Mouse (Mus musculus) cerebellum, postnatal 25 days (tissue): ENCODE measurements at regions not wholly inside any gene's neighbourhood (a gene's known extent, or its start where the extent isn't known, plus 50 kb on each side); places are given as distances from the start of the nearest gene placed in this dataset.

ENCODE experiments used
- DNase-seq, 2 experiments: peaks; one replicate each; pipeline ENCODE4 v3.0.0; 2021; ENCODE audit warnings: mixed read lengths in 2 of 2

GRCm38 (mm10) chr3:41353021-41353420, 202.5 kb upstream of the Jade1 start:
- no peak for DNase-seq

DNA sequence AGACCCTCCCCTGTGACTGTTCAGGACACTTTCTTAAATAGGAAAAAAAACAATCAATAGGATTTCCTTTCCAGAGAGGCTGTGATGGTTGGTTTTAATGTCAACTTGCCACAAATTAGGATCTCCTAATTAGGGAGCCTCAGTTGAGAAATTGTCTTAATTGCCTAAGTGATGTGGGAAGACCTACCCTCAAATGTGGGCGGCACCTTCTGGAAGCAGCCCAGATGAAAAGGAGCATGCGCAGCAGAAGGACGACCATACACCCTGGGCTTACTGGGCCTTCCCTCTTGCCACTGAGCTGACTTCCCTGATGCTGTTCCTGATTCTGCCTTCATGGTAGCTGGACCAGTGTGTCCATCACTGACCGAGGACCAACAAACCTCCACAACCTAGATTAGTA, 203.7 kb upstream of the Jade1 start:
- DNase-seq, result no peak

- DNase-seq, result no peak
These were observed 204.3 kb upstream of the Jade1 start for GRCm38 (mm10) chr3:41351091-41351685.

DNA sequence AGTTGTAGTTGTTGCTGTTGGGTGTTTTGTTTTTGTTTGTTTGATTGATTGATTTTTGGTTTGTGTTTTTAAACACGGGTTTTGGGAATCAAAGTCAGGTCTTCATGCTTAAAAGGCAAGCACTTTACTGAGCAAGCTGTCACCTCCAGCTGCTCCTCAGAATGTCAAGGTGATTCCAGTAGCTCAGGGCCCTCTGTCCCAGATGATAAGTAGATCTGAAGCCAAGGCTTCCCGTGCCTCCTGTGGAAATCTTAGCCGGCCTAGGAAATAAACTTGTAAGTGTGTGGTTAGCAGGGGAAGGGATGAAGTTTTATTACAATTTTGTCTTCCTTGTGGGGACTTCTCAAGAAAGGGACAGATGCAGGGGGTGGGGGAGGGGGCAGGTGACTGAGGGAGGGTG, 205.2 kb upstream of the Jade1 start:
- no peak for DNase-seq

DNA sequence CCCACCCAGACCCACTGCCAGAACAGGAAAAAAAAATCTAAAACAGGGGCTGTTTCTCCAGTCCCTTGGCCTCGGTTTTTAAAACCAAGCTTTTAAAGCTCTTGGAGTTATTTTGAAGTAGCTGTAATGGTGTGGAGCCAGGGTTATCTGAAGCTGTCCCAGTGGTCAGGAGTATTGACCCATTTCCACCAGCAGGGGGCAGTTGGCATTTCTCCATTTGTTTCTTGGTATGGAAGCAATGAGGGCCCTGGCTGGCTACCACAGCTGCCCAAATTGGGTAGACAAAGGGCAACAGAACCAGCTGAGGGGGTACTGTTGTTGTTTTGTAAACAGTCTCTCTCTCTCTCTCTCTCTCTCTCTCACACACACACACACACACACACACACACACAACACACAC, 206.7 kb upstream of the Jade1 start:
- DNase-seq, result peak in 1 of 2 experiments; percentile 40

- DNase-seq, result no peak
These were observed 208.7 kb upstream of the Jade1 start for GRCm38 (mm10) chr3:41346863-41347262.

DNA sequence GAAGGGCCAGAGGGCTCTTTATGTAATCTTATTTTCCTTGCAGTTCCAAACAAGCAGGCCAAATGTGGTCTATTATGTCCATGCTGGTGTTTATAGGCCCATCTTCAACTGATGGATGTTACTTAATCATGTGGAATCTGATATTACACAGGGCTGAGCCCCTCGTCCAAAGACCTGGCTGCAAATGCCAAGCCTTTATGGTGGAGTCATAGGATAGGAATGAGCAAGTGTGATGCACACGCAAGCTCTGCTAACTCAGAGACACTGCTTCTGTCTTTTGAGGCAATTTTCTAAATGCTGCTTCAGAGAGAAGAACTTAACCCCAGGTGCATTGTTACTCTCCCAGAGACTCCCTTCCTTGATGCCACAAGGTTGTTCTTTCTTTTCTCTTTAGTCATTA, 212.1 kb upstream of the Jade1 start:
- DNase-seq, result no peak

DNA sequence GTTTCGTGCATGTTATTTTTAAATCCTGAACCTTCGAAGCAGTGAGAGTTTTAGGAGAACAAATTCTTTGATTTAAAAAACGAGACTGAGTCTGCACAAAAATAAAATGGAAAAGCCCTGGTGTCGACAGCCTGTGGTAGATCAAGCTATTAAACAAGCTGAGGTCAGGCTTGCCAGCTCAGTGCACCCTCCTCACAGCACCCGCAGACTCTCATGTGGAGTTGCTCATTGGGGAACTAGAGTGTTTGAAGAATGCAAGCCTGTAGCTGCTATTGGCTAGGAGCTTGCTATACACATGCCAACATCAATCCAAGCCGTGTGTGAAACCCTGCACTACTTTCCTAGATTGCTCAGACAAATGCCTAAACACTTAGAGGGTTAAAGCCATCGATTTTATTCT, 223.1 kb upstream of the Jade1 start:
- no peak for DNase-seq

GRCm38 (mm10) chr3:41330356-41330755, 225.2 kb upstream of the Jade1 start:
- DNase-seq, result no peak

DNA sequence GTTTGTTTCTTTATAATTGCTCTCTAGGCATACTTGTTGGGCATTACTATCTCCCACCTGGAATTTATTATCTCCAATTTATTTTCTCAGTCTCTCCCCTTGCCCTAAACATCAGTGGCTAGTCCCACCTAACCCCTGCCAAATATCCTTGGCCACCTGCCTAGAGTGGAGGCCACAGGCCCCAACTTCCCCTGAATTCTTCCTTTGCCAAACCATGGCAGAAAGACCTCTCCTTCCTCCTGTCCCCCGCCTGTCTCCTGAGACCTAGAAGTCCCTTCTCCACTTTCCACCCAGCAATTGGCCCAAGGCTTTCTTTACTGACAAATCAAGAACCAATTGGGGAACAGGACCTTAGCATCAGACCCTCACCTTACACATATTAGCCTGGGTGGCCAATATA, 226.7 kb upstream of the Jade1 start:
- DNase-seq, result no peak

- no peak for DNase-seq
These were observed 229.1 kb upstream of the Jade1 start for GRCm38 (mm10) chr3:41326211-41327104.

DNA sequence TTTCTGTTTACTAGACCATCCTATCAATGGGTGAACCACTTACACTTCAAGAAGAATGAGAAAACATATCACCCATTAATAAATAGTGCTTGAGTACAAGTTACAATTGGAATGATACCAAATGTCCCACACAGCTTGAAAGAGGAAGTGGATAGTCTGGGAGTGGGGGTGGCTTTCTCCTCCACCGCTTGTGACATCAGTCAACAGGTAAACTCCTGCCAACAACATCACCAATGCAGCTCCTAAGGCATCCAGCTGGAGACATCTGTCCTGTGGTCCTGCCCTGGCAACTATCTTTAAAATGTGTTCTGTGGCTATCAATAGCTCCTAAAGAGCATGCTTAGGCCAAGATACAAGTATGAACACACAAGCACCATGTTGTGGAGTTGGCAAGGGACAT, 233.7 kb upstream of the Jade1 start:
- DNase-seq, result no peak

DNA sequence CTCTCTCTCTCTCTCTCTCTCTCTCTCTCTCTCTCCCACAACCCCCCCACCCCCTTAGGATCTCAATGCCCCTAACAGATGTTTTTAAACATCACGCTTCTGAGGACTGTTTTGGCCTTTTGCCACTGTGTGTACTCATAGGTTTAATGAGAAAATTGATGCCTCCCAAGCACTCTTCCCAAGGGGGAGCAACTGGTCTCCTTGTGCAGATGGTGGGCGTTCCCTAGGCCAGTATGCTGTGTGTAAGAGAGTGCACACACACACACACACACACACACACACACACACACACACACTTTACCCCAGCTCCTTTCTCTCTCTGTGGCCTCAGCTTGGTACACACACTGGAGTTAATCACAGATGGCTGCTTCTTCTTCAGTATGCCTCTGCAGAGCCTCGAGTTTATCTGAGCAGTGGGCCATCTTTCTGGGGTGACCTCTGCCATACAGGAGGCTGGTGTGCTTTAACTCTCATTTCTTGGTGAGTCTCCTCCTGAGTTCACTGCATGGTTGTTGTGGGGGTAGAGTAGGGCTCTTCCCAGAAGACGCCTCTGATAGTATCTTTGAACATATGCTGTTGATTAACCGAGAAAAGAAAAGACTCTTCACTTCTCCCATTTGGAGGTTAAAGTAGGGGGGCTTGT, 236.2 kb upstream of the Jade1 start:
- DNase-seq, result no peak

- peak; percentile 11 to 17 for DNase-seq
These were observed 235.6 kb upstream of the Pgrmc2 start for GRCm38 (mm10) chr3:41318232-41319131.

GRCm38 (mm10) chr3:41317170-41317569, 234.3 kb upstream of the Pgrmc2 start:
- DNase-seq, result no peak

DNA sequence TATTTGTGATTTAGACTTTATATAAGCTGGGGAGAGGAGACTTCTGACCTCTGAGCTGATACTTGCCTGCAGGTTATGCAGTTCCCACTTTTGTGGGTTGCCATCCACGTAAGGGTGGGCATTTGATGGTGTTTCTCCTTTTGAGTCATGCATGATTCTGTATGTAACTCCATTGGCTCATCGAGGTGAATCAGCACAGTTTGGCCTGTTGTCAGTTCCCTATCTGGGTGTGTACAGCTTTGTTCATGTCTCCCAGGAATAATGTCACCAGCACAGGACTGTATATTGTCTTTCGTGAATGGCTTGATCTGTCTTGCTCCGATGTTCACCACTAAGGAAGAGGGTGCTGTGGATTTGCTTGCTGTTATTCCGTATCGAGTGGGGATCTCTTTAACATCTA, 229.6 kb upstream of the Pgrmc2 start:
- no peak for DNase-seq

DNA sequence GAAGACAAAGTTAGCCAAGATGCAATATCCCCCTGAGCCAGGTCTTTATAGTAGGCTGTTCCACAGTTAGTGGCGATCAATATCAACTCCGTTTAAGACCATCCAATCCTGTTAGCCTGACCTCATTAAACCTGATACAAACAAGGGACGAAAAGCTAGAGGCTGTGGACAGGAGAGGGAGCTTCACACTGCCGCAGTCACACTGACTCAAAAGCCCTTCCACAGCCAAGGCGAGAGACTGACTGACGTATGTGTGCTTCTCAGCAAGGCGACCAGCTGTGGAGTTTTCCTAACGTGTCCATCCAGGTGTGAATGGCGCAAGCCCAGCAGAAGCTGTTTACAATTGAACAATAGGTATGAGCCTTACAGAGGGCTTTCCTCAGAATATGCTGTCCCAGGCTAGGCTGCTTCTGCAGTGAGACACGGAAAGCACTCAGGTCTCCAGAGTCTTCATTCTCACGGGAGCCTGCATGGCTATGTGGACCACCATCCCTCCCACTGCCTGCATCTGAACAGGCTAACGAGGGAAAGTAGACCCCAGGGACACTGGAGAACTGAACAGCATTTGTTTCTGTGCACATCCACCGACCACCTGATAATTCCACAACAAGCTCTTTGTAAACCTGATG, 224.7 kb upstream of the Pgrmc2 start:
- DNase-seq, result no peak

- DNase-seq, result no peak
These were observed 220.0 kb upstream of the Pgrmc2 start for GRCm38 (mm10) chr3:41302805-41303204.

- no peak for DNase-seq
These were observed 215.9 kb upstream of the Pgrmc2 start for GRCm38 (mm10) chr3:41298776-41299175.

DNA sequence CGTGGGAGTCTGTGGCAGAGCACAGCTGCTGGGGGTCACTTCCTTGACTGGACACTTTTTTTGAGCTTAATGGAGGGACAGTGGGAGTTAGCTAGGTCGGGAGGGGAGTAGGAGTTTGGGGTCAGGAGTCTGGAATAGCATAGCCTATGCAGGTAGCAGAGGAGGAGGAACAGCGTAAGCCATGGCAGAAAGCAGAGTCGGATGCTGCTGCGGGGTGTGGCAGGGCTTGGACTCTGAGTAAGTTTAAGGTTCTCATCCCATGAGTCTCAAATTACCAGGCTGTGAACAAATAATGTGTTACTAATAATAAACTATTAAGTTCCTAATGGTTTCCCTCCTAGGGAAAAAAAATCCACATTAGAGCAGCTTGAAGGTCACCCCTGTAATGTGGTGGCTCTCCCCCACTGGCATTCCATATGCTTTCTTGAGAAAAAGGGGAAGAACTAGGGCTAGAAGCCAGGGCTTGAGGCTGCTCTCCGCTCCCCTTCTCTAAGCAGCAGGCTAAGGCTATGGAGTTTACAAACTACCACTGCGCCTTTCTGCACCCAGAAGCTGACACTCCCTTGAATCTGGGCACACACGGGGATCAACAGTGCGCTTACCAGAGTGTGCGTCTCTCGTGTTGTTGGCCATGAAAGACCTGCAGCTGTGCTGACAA, 213.4 kb upstream of the Pgrmc2 start:
- DNase-seq, result peak; percentile 30 to 47

- DNase-seq, result peak; percentile 27 to 38
These were observed 212.3 kb upstream of the Pgrmc2 start for GRCm38 (mm10) chr3:41295150-41295549.
